Comparison of ENCODE assay signal across 8 mouse cellular contexts in the genomic region with DNA sequence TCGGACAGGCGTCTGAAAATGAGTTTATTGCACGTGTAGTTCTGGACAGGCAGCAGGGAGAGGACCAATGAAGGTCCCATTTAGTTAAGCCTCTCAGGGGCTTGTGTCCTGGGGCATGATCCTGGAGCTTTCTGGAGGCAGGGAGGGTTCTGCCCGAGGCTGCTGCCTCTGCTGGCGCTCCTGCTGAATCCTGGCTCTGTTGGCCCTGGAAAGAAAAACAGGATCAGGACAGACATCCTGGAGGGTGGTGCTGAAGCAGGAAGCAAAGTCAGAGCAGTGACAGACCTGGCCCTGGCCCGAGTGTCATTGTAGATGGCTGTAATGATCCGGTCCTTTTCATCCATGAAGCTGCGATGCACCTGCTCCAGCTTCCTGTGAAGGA. TPM values are rescaled to one million over a fixed set of nuclear protein-coding genes. Genes with fewer than 3 reads are reported as not detected.
DNase-seq lines count a peak whose midpoint lies in the region; ATAC-seq and TF ChIP-seq lines count a peak whose summit lies in the region.

No protein-coding gene starts in this region.

- H3K4me1 ChIP-seq in lung, embryonic 14.5 days (ENCODE audit: insufficient read depth): peaks cover 2% of the 10 kb centered on the region
- H3K4me1 ChIP-seq in embryonic facial prominence, embryonic 11.5 days (ENCODE audit: control insufficient read depth, insufficient read depth, low read length): peaks cover under 1% of the 10 kb centered on the region; the same call in 1 of the 2 replicates
- H3K4me1 ChIP-seq in intestine, embryonic 15.5 days (replicated peaks): peaks cover 25% of the 10 kb centered on the region
- H3K4me1 ChIP-seq in neural tube, embryonic 13.5 days (replicated peaks): peaks cover 32% of the 10 kb centered on the region

- peaks cover 24% of the 10 kb centered on the region for H3K36me3 ChIP-seq in lung, embryonic 14.5 days (ENCODE audit: insufficient read depth)
- no peaks in the 10 kb centered on the region for H3K36me3 ChIP-seq in embryonic facial prominence, embryonic 11.5 days (replicated peaks; ENCODE audit: control insufficient read depth, insufficient read depth, low read depth, low read length)
- peaks cover 9% of the 10 kb centered on the region for H3K36me3 ChIP-seq in intestine, embryonic 15.5 days
- peaks cover 21% of the 10 kb centered on the region for H3K36me3 ChIP-seq in neural tube, embryonic 13.5 days

- peak overlapping the region; percentile 83 for H3K9ac ChIP-seq in lung, embryonic 14.5 days
- peak overlapping the region; percentile 94 for H3K9ac ChIP-seq in embryonic facial prominence, embryonic 11.5 days (replicated peaks; ENCODE audit: low read length)
- peak overlapping the region; percentile 91 for H3K9ac ChIP-seq in intestine, embryonic 15.5 days
- H3K9ac ChIP-seq in neural tube, embryonic 13.5 days: peak overlapping the region; percentile 93

- no peaks in the 10 kb centered on the region for H3K9me3 ChIP-seq in lung, embryonic 14.5 days (ENCODE audit: low read depth, low read length)
- no peaks in the 10 kb centered on the region for H3K9me3 ChIP-seq in embryonic facial prominence, embryonic 11.5 days (replicated peaks; ENCODE audit: control insufficient read depth, low read length)
- no peaks in the 10 kb centered on the region for H3K9me3 ChIP-seq in intestine, embryonic 15.5 days
- H3K9me3 ChIP-seq in neural tube, embryonic 13.5 days: no peaks in the 10 kb centered on the region

- ATAC-seq in lung, embryonic 14.5 days (ENCODE audit: insufficient read depth): no peak
- ATAC-seq in embryonic facial prominence, embryonic 11.5 days (replicated peaks; ENCODE audit: insufficient number of reproducible peaks, low FRiP score, low TSS enrichment, low read depth): no peak
- ATAC-seq in intestine, embryonic 15.5 days: no peak; the same call in 1 of the 2 replicates
- ATAC-seq in neural tube, embryonic 13.5 days (ENCODE audit: low read depth): no peak

- DNase-seq in lung, embryonic 14.5 days: no peak
- no peak for DNase-seq in lung, postnatal 10 days
- DNase-seq in embryonic facial prominence, embryonic 11.5 days (ENCODE audit: low spot score): no peak
- DNase-seq in layer of hippocampus, adult 8-10 months (ENCODE audit: low spot score in 2 of 2): no peak
- no peak for DNase-seq in thymus, postnatal 36 days
- no peak for DNase-seq in left cerebral cortex, adult 18-20 months (ENCODE audit: low spot score in 2 of 2)

- peak overlapping the region; percentile 82 for H3K4me2 ChIP-seq in lung, embryonic 14.5 days
- H3K4me2 ChIP-seq in embryonic facial prominence, embryonic 11.5 days (ENCODE audit: low read depth, low read length): peak overlapping the region; percentile 87
- H3K4me2 ChIP-seq in intestine, embryonic 15.5 days (replicated peaks): peak overlapping the region; percentile 87
- H3K4me2 ChIP-seq in neural tube, embryonic 13.5 days: peak overlapping the region; percentile 87

- H3K4me3 ChIP-seq in lung, embryonic 14.5 days (ENCODE audit: low read depth, low read length): peak overlapping the region; percentile 85
- peak overlapping the region; percentile 91 for H3K4me3 ChIP-seq in embryonic facial prominence, embryonic 11.5 days (ENCODE audit: low read depth, low read length)
- H3K4me3 ChIP-seq in intestine, embryonic 15.5 days (replicated peaks): peak overlapping the region; percentile 94
- H3K4me3 ChIP-seq in neural tube, embryonic 13.5 days: peak overlapping the region; percentile 78

- H3K27ac ChIP-seq in lung, embryonic 14.5 days (ENCODE audit: low read depth): peak overlapping the region; percentile 83
- H3K27ac ChIP-seq in embryonic facial prominence, embryonic 11.5 days (replicated peaks; ENCODE audit: low read depth, low read length): peak overlapping the region; percentile 63
- peak overlapping the region; percentile 92 for H3K27ac ChIP-seq in intestine, embryonic 15.5 days
- peak overlapping the region; percentile 84 for H3K27ac ChIP-seq in neural tube, embryonic 13.5 days (replicated peaks)

- WGBS in lung, embryonic 14.5 days: 6% methylated on average over 8 of the region's 8 CpGs
- 6% methylated on average over 8 of the region's 8 CpGs for WGBS in embryonic facial prominence, embryonic 11.5 days
- 5% methylated on average over 8 of the region's 8 CpGs for WGBS in intestine, embryonic 15.5 days
- 4% methylated on average over 8 of the region's 8 CpGs for WGBS in neural tube, embryonic 13.5 days

- TF ChIP-seq CTCF in lung, embryonic 14.5 days (IDR thresholded peaks at IDR 0.05; ENCODE audit: low read depth): no peak

- 0 out of 2 replicates have a peak, but pooled peaks cover 2% of the 10 kb centered on the region for H3K27me3 ChIP-seq in lung, embryonic 14.5 days (ENCODE audit: insufficient read depth, low read length)
- H3K27me3 ChIP-seq in embryonic facial prominence, embryonic 11.5 days (ENCODE audit: control insufficient read depth, insufficient read depth, low read length): no peaks in the 10 kb centered on the region
- H3K27me3 ChIP-seq in intestine, embryonic 15.5 days (replicated peaks): no peaks in the 10 kb centered on the region
- no peaks in the 10 kb centered on the region for H3K27me3 ChIP-seq in neural tube, embryonic 13.5 days

RNA-seq across cellular contexts. Expression of gene Vegfb, which starts 0.4 kb away (rescaled TPM):
- 42.5 and 44.6 TPM in 2 replicates for polyA plus RNA-seq in lung, embryonic 14.5 days (2014; fragmentation: Nextera tagmentation; extraction: Ambion mirVana)
- polyA plus RNA-seq in embryonic facial prominence, embryonic 11.5 days (2014; fragmentation: Nextera tagmentation; extraction: Ambion mirVana): 26.7 and 30.5 TPM in 2 replicates
- polyA plus RNA-seq in intestine, embryonic 15.5 days (2015; fragmentation: Nextera tagmentation; extraction: Ambion mirVana): 44.0 and 46.7 TPM in 2 replicates
- polyA plus RNA-seq in neural tube, embryonic 13.5 days (2015; fragmentation: Nextera tagmentation; extraction: Ambion mirVana): 37.2 and 39.3 TPM in 2 replicates
- 10 to 100 TPM; 80.4 to 93.8 (median 90.1) TPM for total RNA-seq in layer of hippocampus, adult 8-10 months (2022)
- total RNA-seq in left cerebral cortex, adult 18-20 months (2021): 10 to 100 TPM; 93.3 to 98.7 TPM

RNA-seq across cellular contexts. Expression of gene Dnajc4, which starts 4.5 kb away (rescaled TPM):
- 18.6 and 22.8 TPM in 2 replicates for polyA plus RNA-seq in lung, embryonic 14.5 days (2014; fragmentation: Nextera tagmentation; extraction: Ambion mirVana)
- polyA plus RNA-seq in embryonic facial prominence, embryonic 11.5 days (2014; fragmentation: Nextera tagmentation; extraction: Ambion mirVana): 16.1 and 18.0 TPM in 2 replicates
- polyA plus RNA-seq in intestine, embryonic 15.5 days (2015; fragmentation: Nextera tagmentation; extraction: Ambion mirVana): 22.7 and 27.5 TPM in 2 replicates
- polyA plus RNA-seq in neural tube, embryonic 13.5 days (2015; fragmentation: Nextera tagmentation; extraction: Ambion mirVana): 21.5 and 23.0 TPM in 2 replicates
- total RNA-seq in layer of hippocampus, adult 8-10 months (2022): 10 to 100 TPM; 26.1 to 29.9 (median 29.5) TPM
- total RNA-seq in left cerebral cortex, adult 18-20 months (2021): 10 to 100 TPM; 27.8 to 31.8 TPM

RNA-seq across cellular contexts. Expression of gene Fkbp2, which starts 7.6 kb away (rescaled TPM):
- 84.4 and 84.8 TPM in 2 replicates for polyA plus RNA-seq in lung, embryonic 14.5 days (2014; fragmentation: Nextera tagmentation; extraction: Ambion mirVana)
- polyA plus RNA-seq in embryonic facial prominence, embryonic 11.5 days (2014; fragmentation: Nextera tagmentation; extraction: Ambion mirVana): 65.1 and 65.2 TPM in 2 replicates
- polyA plus RNA-seq in intestine, embryonic 15.5 days (2015; fragmentation: Nextera tagmentation; extraction: Ambion mirVana): 154 and 170 TPM in 2 replicates
- 104 and 120 TPM in 2 replicates for polyA plus RNA-seq in neural tube, embryonic 13.5 days (2015; fragmentation: Nextera tagmentation; extraction: Ambion mirVana)
- total RNA-seq in layer of hippocampus, adult 8-10 months (2022): 100 to 1,000 TPM in 1 of 4 experiments, 10 to 100 TPM in 3; 63.5 to 104 (median 83.1) TPM
- total RNA-seq in left cerebral cortex, adult 18-20 months (2021): 100 to 1,000 TPM; 106 to 115 TPM

RNA-seq across cellular contexts. Expression of gene Nudt22, which starts 8.0 kb away (rescaled TPM):
- 20.4 and 20.7 TPM in 2 replicates for polyA plus RNA-seq in lung, embryonic 14.5 days (2014; fragmentation: Nextera tagmentation; extraction: Ambion mirVana)
- 19.5 and 19.6 TPM in 2 replicates for polyA plus RNA-seq in embryonic facial prominence, embryonic 11.5 days (2014; fragmentation: Nextera tagmentation; extraction: Ambion mirVana)
- polyA plus RNA-seq in intestine, embryonic 15.5 days (2015; fragmentation: Nextera tagmentation; extraction: Ambion mirVana): 20.6 and 23.5 TPM in 2 replicates
- polyA plus RNA-seq in neural tube, embryonic 13.5 days (2015; fragmentation: Nextera tagmentation; extraction: Ambion mirVana): 22.6 and 25.8 TPM in 2 replicates
- total RNA-seq in layer of hippocampus, adult 8-10 months (2022): 10 to 100 TPM; 13.7 to 17.4 (median 14.2) TPM
- 10 to 100 TPM; 12.2 to 14.2 TPM for total RNA-seq in left cerebral cortex, adult 18-20 months (2021)

RNA-seq across cellular contexts. Expression of gene Trpt1, which starts 8.0 kb away (rescaled TPM):
- 9.0 and 10.5 TPM in 2 replicates for polyA plus RNA-seq in lung, embryonic 14.5 days (2014; fragmentation: Nextera tagmentation; extraction: Ambion mirVana)
- polyA plus RNA-seq in embryonic facial prominence, embryonic 11.5 days (2014; fragmentation: Nextera tagmentation; extraction: Ambion mirVana): 8.0 and 11.7 TPM in 2 replicates
- polyA plus RNA-seq in intestine, embryonic 15.5 days (2015; fragmentation: Nextera tagmentation; extraction: Ambion mirVana): 6.9 and 9.0 TPM in 2 replicates
- 14.9 and 18.2 TPM in 2 replicates for polyA plus RNA-seq in neural tube, embryonic 13.5 days (2015; fragmentation: Nextera tagmentation; extraction: Ambion mirVana)
- 10 to 100 TPM; 16.5 to 20.8 (median 16.6) TPM for total RNA-seq in layer of hippocampus, adult 8-10 months (2022)
- 10 to 100 TPM; 19.6 to 24.6 TPM for total RNA-seq in left cerebral cortex, adult 18-20 months (2021)
